Mouse (Mus musculus): ENCODE measurements around the gene Cdk12.

- no peak for TF ChIP-seq POLR2A (IDR thresholded peaks at IDR 0.05; ENCODE audit: low read depth, low read length)
- no peak for TF ChIP-seq CTCF (IDR thresholded peaks at IDR 0.05; ENCODE audit: extremely low read depth, insufficient read depth, insufficient read length, insufficient replicate concordance)
Observed at GRCm38 (mm10) chr11:98294188-98295012, 91.5 kb downstream of the Cdk12 start.
